Mouse (Mus musculus) gastrocnemius, adult 18-20 months (tissue): Measurements from ENCODE around the gene Anln. TPM values are rescaled to one million over a fixed set of nuclear protein-coding genes. Genes with fewer than 3 reads are reported as not detected.
"Not testable (repeated sequence)": the region's sequence is repeated elsewhere in the genome, so short reads cannot be mapped to it uniquely, and the experiment has no call there.

Experiments
- DNase-seq: peaks from one replicate; pipeline ENCODE4 v3.0.0; 2021; ENCODE audit warnings: low spot score
- total RNA-seq, 2 experiments: library from RNA; stranded (reverse); gene quantifications; 2 replicates each; pipeline ENCODE4 v1.2.3; 2021

Gene Anln
- total RNA-seq, 2 experiments from 2014 or later: 1.3 TPM

DNA sequence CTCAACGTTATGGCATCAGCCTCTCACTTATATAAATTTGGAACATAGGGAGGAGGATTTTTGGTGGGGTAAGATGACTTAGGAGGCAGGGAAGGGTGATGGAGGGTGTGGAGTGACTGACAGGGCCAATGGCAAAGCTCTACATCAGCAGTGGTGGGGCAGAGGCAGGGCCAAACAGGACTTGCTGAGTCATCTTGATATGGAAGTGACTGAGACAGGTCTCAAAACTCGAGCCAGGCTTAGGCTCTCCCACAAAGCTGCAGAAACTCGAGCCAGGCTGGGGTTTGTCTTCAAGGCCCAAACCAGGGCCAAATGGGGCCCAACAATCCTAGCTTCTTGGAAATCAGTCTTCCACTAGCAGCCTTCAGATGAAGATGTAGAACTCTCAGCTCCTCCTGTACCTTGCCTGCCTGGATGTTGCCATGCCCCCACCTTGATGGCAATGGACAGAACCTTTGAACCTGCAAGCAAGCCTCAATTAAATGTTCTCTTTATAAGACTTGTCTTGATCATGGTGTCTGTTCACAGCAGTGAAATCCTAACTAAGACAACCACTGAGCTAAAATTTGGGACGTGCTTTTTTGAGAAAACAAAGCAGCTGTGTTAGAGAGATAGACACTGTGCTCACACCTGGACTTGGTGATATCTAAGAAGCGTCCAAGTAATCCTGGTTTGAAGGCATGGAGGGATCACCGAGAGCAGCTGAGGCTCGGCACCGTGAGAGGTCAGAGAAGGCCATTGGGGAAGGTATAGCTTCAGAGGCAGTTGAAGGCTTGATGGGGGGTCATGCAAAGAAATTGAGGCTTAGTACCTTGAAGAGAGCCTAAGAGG lies 66.4 kb downstream of the Anln start:
- no peak for DNase-seq

DNA sequence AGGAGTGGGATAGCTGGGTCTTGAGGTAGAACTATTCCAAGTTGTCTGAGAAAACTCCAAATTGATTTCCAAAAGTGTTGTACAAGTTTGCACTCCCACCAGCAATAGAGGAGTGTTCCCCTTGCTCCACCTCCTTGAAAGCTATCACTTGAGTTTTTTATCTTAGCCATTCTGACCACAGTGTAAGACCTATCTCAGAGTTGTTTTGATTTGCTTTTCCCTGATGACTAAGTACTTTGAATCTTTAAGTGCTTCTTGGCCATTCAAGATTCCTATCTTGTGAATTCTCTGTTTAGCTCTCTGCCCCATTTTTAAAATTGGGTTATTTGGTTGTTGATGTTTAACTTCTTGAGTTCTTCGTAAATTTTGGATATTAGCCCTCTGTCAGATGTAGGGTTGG lies 69.9 kb downstream of the Anln start:
- DNase-seq: no peak

DNA sequence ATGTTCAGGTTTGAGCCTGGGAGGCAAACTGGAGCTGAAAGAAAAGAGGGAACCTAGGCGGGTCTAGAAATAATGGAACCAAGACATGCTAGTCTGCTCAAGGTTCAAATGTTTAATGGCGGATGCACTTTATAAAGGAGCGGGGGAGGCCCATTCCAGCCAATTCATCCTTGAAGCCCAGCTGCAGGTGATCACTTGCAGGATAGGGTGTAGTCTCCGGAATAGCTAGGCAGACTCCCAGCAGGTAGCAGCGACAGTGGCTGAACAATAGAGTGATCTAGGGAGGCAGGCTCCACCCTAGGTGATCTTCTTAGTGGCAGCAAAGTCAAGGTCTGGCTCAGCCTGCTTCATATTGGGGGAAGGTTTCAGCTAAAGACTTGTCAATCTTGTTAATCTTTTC lies 72.9 kb downstream of the Anln start:
- not testable (repeated sequence) for DNase-seq

DNA sequence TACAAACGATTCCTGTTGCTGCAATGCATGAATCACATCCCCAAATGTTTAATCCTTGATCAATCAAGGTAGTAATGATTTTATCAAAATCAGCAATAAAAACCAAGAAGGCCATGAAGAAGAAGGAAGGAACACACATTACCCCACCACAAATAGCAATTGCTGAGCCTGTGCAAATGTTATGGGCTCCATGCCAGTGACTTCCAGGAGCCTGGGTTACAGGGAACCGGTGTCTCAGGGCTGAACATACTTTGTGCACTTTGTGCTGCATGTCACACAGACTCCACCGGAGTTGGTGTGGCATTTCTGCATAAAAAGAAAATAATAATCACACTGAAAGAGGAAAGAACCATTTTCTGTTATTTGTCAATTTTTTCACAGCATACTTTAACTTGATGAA lies 74.9 kb downstream of the Anln start:
- DNase-seq: no peak

DNA sequence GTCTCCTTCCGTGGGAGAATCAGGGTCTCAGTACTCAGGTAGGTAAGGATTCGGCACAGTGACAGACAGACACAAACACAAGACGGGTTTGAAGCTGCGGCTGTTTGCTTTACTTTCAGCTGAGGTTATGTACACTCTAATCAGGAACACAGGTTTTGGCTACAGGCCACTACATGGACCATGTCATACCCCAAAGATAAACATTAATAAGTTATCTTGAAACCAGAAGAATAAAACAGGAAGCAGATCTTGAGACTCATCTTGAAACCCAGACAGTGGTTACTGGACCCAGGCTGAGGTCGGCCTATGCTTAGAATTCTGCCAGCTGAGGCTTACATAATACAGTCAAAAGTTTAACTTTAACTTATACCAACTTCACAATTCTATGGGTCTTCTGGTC lies 75.8 kb downstream of the Anln start:
- DNase-seq: no peak

DNA sequence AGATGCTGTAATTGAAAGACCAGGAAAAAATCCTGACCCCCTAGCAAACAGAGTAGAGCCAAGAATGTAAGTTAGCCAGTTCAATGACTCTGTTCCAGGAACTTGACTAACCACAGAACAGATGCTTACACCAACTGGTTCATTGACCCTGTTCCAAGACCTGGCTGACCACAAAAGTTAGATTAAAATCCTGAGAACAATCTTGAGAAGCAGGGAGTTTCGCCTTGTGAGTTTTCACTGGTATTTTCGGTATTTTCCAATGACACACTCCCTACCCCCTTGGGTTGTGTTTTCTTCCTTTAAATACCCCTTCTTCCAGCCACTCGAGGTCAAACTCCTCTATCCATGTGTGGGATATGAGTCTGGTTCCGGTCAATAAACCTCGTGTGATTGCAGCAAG lies 79.3 kb downstream of the Anln start:
- DNase-seq: no peak

DNA sequence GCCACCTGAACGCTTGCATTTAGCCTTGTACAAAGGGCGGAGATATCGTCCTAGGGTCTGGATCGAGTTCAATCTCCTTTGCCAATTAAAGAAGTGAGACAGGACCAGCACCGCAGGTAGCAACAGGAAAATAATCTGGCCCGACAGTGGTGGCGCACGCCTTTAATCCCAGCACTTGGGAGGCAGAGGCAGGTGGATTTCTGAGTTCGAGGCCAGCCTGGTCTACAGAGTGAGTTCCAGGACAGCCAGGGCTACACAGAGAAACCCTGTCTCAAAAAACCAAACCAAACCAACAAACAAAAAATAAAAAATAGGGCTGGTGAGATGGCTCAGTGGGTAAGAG lies 81.1 kb downstream of the Anln start:
- DNase-seq: not testable (repeated sequence)

DNA sequence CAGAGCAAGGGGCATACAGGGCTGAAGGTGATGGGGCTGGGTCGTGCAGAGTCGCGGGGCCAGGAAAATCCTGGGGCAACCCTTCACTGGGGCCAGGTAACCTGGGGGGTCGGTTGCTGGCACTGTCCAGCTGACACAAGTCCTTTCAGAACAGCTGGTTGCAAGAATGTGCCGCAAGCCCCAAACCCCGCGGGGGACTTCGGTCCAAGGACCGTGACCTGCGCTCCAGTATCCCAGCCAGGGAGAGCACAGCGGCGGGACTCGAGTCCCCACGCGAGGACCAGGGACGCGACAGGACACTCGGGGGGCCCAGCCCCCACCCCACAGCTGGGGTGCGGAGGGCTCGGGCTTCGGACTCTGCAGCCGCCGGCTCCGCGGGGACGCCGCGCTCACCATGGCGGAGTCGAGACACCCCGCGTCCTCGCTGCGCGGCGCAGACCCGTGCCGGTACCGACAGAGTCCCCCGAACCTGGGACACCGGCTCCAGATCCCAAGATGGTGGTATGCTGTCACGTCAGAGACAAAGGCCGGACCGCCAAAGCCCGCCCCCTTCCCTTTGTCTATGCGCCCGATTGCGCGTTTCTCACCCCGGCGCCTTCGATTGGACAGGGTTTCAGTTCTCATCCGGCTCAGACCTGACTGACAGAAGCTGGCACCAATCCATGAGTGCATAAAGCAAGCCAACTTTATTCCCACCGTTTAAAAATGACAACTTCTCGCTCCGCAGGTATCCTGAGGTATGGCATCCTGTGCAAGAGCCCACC lies 81.7 kb downstream of the Anln start, which contains the start of gene Zfp810:
TSS of gene Zfp810 (minus strand) at position 493 of the 764 bp plus-strand sequence.
- peak; percentile 76 for DNase-seq

DNA sequence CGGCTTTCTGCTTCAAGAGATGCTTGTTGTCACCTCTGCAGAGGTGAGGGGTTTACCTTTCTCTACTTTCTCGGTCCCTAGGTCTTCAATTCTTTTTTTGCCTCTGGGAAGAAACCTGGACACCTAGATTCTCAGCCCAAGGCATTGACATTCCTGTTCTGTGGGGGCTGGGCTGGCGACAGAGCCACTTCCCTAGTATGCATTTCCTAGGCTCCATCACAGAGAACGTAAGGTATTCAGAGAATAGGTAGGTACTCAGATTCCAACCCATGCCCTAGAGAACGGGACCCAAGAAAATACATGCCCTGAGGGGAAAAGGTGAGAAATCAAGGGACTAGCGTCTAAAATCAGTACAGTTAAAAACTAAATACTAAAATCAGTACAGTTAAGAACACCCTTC lies 82.3 kb downstream of the Anln start:
- DNase-seq: no peak

DNA sequence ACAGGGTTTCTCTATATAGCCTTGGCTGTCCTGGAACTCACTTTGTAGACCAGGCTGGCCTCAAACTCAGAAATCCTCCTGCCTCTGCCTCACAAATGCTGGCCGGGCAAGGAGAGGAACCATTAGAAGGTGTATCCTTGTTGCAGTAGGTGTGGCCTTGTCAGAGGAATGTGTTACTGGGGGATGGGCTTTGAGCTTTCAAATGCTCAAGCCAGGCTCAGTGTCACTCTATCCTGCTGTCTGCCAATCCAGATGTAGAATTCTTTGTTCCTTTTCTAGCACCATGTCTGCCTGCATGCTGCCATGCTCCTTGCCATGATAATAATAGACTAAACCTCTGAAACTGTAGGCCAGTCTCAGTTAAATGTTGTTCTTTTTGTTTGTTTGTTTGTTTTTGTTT lies 86.8 kb downstream of the Anln start:
- DNase-seq: no peak

Other genes with a start within 250 kb of the Anln start
- gene Pigyl, start 232.3 kb downstream of the Anln start, total RNA-seq: 10 to 100 TPM; 33.4 to 36.9 TPM
- gene Zfp872, start 201.1 kb downstream of the Anln start, total RNA-seq: not detected
- 1 to 10 TPM; 6.1 to 6.3 TPM for gene Zfp809, start 163.5 kb downstream of the Anln start, total RNA-seq
- not detected for gene Zfp599, start 129.3 kb downstream of the Anln start, total RNA-seq
- under 1 TPM; 0.34 to 0.36 TPM for gene Zfp810, start 81.5 kb downstream of the Anln start, total RNA-seq
- gene 9530077C05Rik, start 22.3 kb upstream of the Anln start, total RNA-seq: under 1 TPM; 0.32 to 0.38 TPM
- gene Gm17545, start 65.1 kb upstream of the Anln start, total RNA-seq: not detected
- gene Rp9, start 80.6 kb upstream of the Anln start, total RNA-seq: 10 to 100 TPM; 37.0 to 37.5 TPM
- gene Bbs9, start 86.5 kb upstream of the Anln start, total RNA-seq: 1 to 10 TPM; 8.5 to 8.9 TPM